Mouse (Mus musculus): Measurements from ENCODE around the gene Ubb. TPM values are rescaled to one million over a fixed set of nuclear protein-coding genes. Genes with fewer than 3 reads are reported as not detected.
A peak's percentile ranks its signal among the peaks of the same experiment; 100 is the strongest.

Gene Ubb
- polyA plus RNA-seq, 2 experiments: 1,031 to 1,383 TPM

DNA sequence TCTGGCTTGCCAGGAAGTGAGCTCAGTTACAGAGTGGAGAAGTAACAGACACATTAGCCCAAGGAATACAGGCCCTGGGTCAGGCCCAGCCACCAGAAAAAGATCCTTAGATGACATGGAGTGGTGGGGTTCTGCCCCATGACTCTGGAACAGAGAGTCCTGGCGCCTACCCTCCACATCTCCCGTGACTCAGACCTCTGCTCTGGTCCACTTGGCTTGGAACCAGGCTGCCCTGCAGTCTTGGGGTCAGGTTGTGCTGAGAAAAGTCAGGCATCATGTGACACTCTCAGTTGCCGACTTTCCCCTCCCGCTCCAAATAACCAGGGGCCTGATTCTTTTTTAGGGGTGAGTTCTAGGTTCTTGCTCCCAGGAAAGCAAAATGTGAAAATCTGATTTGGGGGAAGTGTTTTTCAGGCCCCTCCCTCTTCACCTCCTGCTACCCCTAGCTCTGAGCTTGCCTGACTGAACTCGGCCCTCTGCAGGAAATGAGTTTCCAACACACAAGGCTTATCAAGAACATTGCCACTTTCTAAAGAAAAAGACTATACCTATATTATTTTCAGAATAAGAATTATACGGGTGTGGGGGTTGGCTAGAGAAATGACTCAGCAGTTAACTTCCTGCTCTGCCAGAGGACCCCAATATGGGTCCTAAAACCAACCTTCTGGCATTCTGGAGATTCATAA, 8.1 kb downstream of the Ubb start:
- Histone ChIP-seq H3K4me3 (ENCODE audit: insufficient read depth in 1 of 2, low read depth in 2 of 2, low read length in 2 of 2) (no peak overlapping the region), H3K36me3 (replicated peaks; ENCODE audit: control insufficient read depth, insufficient read depth, low read depth) (peaks cover 14% of the 10 kb centered on the region), H3K9ac (replicated peaks) (no peak overlapping the region), H3K27me3 (ENCODE audit: control insufficient read depth, insufficient read depth, low read length) (no peaks in the 10 kb centered on the region; the same call in 1 of the 2 replicates), H3K9me3 (ENCODE audit: control insufficient read depth, low read length) (no peaks in the 10 kb centered on the region), H3K27ac (no peak overlapping the region), H3K4me1 (replicated peaks; ENCODE audit: control insufficient read depth in 2 of 2, insufficient read depth in 2 of 2, low read length in 1 of 2) (peaks cover 3 to 5% of the 10 kb centered on the region in 2 experiments; a peak in 3 of 4 replicates), H3K4me2 (ENCODE audit: low read depth) (no peak overlapping the region)
- DNase-seq (ENCODE audit: low read depth in 3 of 3, low spot score in 3 of 3) (no peak), ATAC-seq (ENCODE audit: insufficient read depth) (no peak)
- TF ChIP-seq CTCF (IDR thresholded peaks at IDR 0.05; ENCODE audit: low read depth) (no peak), EP300 (IDR thresholded peaks at IDR 0.05; ENCODE audit: low read depth) (no peak)
- 40% methylated on average over 6 of the region's 6 CpGs for WGBS (ENCODE audit: insufficient replicate concordance)

DNA sequence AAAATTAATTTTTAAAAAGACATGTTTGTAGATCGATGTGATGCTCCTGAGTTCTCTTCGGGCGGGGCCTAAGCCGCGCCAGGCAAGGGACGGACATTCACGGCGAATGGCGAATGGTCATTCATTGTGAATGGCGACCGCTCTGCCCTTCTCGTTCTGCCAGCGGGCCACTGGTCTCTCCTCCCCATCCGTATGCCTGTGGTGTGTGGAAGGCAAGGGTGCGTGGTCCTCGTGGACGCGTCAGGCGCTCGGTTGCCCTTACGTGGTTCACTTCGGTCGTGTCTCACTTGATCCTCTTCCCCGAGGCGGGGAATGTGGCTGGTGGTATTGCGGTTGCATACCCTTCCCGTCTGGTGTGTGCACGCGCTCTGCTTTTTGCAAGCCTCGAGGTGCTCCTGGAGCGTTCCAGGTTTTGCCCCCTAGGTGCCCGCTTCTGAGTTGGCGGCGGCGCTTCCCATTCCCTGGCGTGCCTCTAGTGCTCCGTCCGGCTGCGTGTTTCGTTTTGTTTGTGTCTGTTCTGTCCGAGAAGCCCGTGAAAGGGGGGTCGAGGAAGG, 9.6 kb downstream of the Ubb start:
- Histone ChIP-seq H3K4me2 (ENCODE audit: low read depth) (peak overlapping the region; percentile 72), H3K36me3 (replicated peaks; ENCODE audit: control insufficient read depth, insufficient read depth, low read depth) (no peaks in the 10 kb centered on the region; the same call in 1 of the 2 replicates), H3K9me3 (ENCODE audit: control insufficient read depth, low read length) (no peaks in the 10 kb centered on the region), H3K4me3 (ENCODE audit: insufficient read depth in 1 of 2, low read depth in 2 of 2, low read length in 2 of 2) (peak overlapping the region; percentile 49 to 57), H3K27ac (no peak overlapping the region), H3K4me1 (replicated peaks; ENCODE audit: control insufficient read depth in 2 of 2, insufficient read depth in 2 of 2, low read length in 1 of 2) (no peaks in the 10 kb centered on the region; a peak in 1 of 4 replicates), H3K9ac (replicated peaks) (peak overlapping the region; percentile 40; the same call in 1 of the 2 replicates), H3K27me3 (ENCODE audit: control insufficient read depth, insufficient read depth, low read length) (no peaks in the 10 kb centered on the region; the same call in 1 of the 2 replicates)
- ATAC-seq (ENCODE audit: insufficient read depth) (no peak), DNase-seq (ENCODE audit: low read depth in 3 of 3, low spot score in 3 of 3) (no peak)
- TF ChIP-seq EP300 (IDR thresholded peaks at IDR 0.05; ENCODE audit: low read depth) (no peak), CTCF (IDR thresholded peaks at IDR 0.05; ENCODE audit: low read depth) (no peak)
- WGBS (ENCODE audit: insufficient replicate concordance): 33% methylated on average over 43 of the region's 43 CpGs

DNA sequence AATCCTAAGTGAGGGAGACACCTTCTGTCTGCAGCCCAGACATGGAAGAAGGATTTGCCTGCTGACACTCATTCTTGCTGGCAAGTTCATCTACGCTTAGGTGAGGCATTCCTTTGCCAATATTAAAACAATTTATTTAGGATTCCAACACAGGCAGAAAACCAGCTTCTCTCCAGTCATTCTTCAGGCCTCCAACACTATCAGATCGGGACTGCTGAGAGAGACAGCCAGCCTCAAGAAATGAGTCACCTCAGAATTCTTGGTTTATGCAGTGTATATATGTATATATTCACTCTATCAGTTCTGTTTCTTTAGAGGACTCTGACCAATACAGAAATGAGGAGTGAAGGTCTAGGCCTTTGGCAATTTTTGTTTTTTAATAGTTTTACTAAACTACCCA, 12.6 kb downstream of the Ubb start:
- Histone ChIP-seq H3K4me1 (replicated peaks; ENCODE audit: control insufficient read depth in 2 of 2, insufficient read depth in 2 of 2, low read length in 1 of 2) (no peaks in the 10 kb centered on the region; a peak in 1 of 4 replicates), H3K36me3 (replicated peaks; ENCODE audit: control insufficient read depth, insufficient read depth, low read depth) (no peaks in the 10 kb centered on the region), H3K27ac (no peak overlapping the region), H3K4me2 (ENCODE audit: low read depth) (no peak overlapping the region), H3K4me3 (ENCODE audit: insufficient read depth in 1 of 2, low read depth in 2 of 2, low read length in 2 of 2) (no peak overlapping the region), H3K9me3 (ENCODE audit: control insufficient read depth, low read length) (no peaks in the 10 kb centered on the region), H3K9ac (replicated peaks) (no peak overlapping the region), H3K27me3 (ENCODE audit: control insufficient read depth, insufficient read depth, low read length) (no peaks in the 10 kb centered on the region; the same call in 1 of the 2 replicates)
- 64% methylated on average over 2 of the region's 2 CpGs for WGBS (ENCODE audit: insufficient replicate concordance)
- ATAC-seq (ENCODE audit: insufficient read depth) (no peak), DNase-seq (ENCODE audit: low read depth in 3 of 3, low spot score in 3 of 3) (no peak)
- TF ChIP-seq EP300 (IDR thresholded peaks at IDR 0.05; ENCODE audit: low read depth) (no peak), CTCF (IDR thresholded peaks at IDR 0.05; ENCODE audit: low read depth) (no peak)

DNA sequence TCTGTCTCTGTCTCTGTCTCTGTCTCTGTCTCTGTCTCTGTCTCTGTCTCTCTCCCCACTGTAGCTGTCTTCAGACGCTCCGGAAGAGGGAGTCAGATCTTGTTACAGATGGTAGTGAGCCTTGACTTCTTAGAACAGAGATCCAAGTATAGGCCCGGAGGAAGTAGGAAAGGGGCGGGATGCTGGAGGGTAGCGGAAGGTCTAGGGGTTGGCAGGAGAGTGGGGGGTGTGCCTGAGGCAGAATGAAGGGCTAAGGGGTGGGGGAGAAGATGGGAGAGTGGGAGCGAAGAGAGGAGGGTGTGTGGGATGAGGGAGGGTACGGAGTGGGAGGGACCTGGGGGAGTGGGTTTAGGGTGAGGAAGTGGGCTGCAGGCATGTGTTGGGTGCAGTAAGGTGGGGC, 14.8 kb downstream of the Ubb start:
- Histone ChIP-seq H3K9me3 (ENCODE audit: control insufficient read depth, low read length) (no peaks in the 10 kb centered on the region), H3K27me3 (ENCODE audit: control insufficient read depth, insufficient read depth, low read length) (no peaks in the 10 kb centered on the region; the same call in 1 of the 2 replicates), H3K4me3 (ENCODE audit: insufficient read depth in 1 of 2, low read depth in 2 of 2, low read length in 2 of 2) (no peak overlapping the region), H3K9ac (replicated peaks) (no peak overlapping the region), H3K36me3 (replicated peaks; ENCODE audit: control insufficient read depth, insufficient read depth, low read depth) (no peaks in the 10 kb centered on the region), H3K4me1 (replicated peaks; ENCODE audit: control insufficient read depth in 2 of 2, insufficient read depth in 2 of 2, low read length in 1 of 2) (no peaks in the 10 kb centered on the region), H3K4me2 (ENCODE audit: low read depth) (no peak overlapping the region), H3K27ac (no peak overlapping the region)
- 41% methylated on average over 7 of the region's 7 CpGs for WGBS (ENCODE audit: insufficient replicate concordance)
- DNase-seq (ENCODE audit: low read depth in 3 of 3, low spot score in 3 of 3) (no peak), ATAC-seq (ENCODE audit: insufficient read depth) (no peak)
- no peak for TF ChIP-seq CTCF (IDR thresholded peaks at IDR 0.05; ENCODE audit: low read depth)
- TF ChIP-seq EP300 (IDR thresholded peaks at IDR 0.05; ENCODE audit: low read depth): no peak

DNA sequence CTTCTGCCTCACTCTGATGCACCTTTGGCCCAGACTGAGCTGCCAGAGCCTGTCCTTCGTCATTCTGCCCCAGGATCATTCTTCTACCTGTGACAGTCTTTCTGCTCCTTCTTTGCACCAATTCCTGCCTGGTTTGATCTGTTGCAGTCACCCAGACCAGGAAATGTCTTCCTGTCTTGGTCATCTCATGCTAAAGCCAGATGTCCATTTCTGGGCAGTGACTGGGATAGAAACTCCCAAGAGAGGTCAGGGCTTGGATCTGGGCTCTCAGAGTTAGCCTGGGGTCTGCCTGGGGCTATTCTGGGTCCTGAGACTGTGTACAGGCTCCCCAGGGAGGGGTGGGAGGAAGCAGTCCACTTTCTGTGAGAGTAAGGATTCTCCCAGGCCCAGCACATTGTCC, 15.2 kb downstream of the Ubb start:
- no peak for DNase-seq (ENCODE audit: low read depth in 3 of 3, low spot score in 3 of 3)
- no peak for ATAC-seq (ENCODE audit: insufficient read depth)
- no peaks in the 10 kb centered on the region; the same call in 1 of the 2 replicates for H3K27me3 ChIP-seq (ENCODE audit: control insufficient read depth, insufficient read depth, low read length)
- 40% methylated on average over 1 of the region's 1 CpGs for WGBS (ENCODE audit: insufficient replicate concordance)
- no peak overlapping the region for H3K4me3 ChIP-seq (ENCODE audit: insufficient read depth in 1 of 2, low read depth in 2 of 2, low read length in 2 of 2)
- no peaks in the 10 kb centered on the region for H3K4me1 ChIP-seq (replicated peaks; ENCODE audit: control insufficient read depth in 2 of 2, insufficient read depth in 2 of 2, low read length in 1 of 2)
- no peak overlapping the region for H3K4me2 ChIP-seq (ENCODE audit: low read depth)
- H3K9me3 ChIP-seq (ENCODE audit: control insufficient read depth, low read length): no peaks in the 10 kb centered on the region
- H3K27ac ChIP-seq: no peak overlapping the region
- no peaks in the 10 kb centered on the region for H3K36me3 ChIP-seq (replicated peaks; ENCODE audit: control insufficient read depth, insufficient read depth, low read depth)
- H3K9ac ChIP-seq (replicated peaks): no peak overlapping the region
- TF ChIP-seq CTCF (IDR thresholded peaks at IDR 0.05; ENCODE audit: low read depth) (no peak), EP300 (IDR thresholded peaks at IDR 0.05; ENCODE audit: low read depth) (no peak)

Data from liver, embryonic 14.5 days (tissue).